11 mouse cellular contexts compared by ENCODE assay signal in the genomic region with DNA sequence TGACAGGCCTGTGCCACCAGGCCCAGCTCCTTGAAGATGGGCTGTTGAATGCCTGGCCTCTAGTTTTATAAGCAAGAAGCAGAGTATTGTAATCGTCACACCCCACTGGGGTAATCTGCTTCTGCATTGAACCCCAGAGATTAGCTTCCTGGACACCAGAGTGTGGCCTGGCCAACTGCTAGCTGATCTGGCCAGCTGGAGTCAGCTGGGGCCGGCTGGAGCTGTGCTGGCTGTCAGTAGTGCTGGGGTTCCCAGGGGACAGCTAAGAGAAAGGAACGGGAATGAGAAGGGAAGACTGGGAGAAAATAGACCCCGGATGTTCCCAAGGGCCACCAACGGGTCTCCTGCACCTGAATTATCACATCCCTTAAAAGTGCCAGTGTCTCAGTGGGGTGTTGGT. TPM values are rescaled to one million over a fixed set of nuclear protein-coding genes. Genes with fewer than 3 reads are reported as not detected.
DNase-seq lines count a peak whose midpoint lies in the region; ATAC-seq and TF ChIP-seq lines count a peak whose summit lies in the region.
"Had no signal": no experiment of that assay in that cellular context is flagged by ENCODE, and none has a peak within 500 bp of the region (broad histone marks: within the 10 kb centered on the region; RNA-seq: fewer than 3 reads in every experiment).

No protein-coding gene starts in this region.

- no peak overlapping the region for H3K4me2 ChIP-seq in intestine, embryonic 16.5 days (ENCODE audit: low read depth, low read length)
- H3K4me2 ChIP-seq in intestine, postnatal 0 days (replicated peaks; ENCODE audit: low read depth), result no peak overlapping the region
- H3K4me2 ChIP-seq in heart, embryonic 15.5 days, result no peak overlapping the region

- H3K9ac ChIP-seq in intestine, embryonic 16.5 days (ENCODE audit: low read depth, low read length), result no peak overlapping the region
- no peak overlapping the region for H3K9ac ChIP-seq in intestine, postnatal 0 days (ENCODE audit: low read depth, low read length)
- no peak overlapping the region for H3K9ac ChIP-seq in heart, embryonic 15.5 days
- H3K9ac ChIP-seq: liver, embryonic 14.5 days had no signal

- DNase-seq in embryonic facial prominence, embryonic 10.5 days (ENCODE audit: low spot score), result no peak
- peak; percentile 45 to 69 for DNase-seq in kidney, postnatal 25 days
- DNase-seq in spleen, postnatal 14 days (ENCODE audit: low spot score in 2 of 2), result no peak
- DNase-seq: cerebellum, adult 11-12 months; right cerebral cortex, adult 18-20 months; thymus, postnatal 14 days had no signal

- peaks cover 29% of the 10 kb centered on the region for H3K4me1 ChIP-seq in intestine, embryonic 16.5 days (ENCODE audit: control insufficient read depth, insufficient read depth, low read length)
- peaks cover 9% of the 10 kb centered on the region for H3K4me1 ChIP-seq in intestine, postnatal 0 days (replicated peaks; ENCODE audit: control insufficient read depth, insufficient read depth, low read length)
- H3K4me1 ChIP-seq in embryonic facial prominence, embryonic 10.5 days, result peaks cover 60% of the 10 kb centered on the region
- H3K4me1 ChIP-seq in heart, embryonic 15.5 days (replicated peaks), result peaks cover 5% of the 10 kb centered on the region; the same call in 1 of the 2 replicates

- H3K27me3 ChIP-seq in intestine, embryonic 16.5 days (replicated peaks; ENCODE audit: control insufficient read depth, insufficient read depth, low read length), result no peaks in the 10 kb centered on the region
- no peaks in the 10 kb centered on the region for H3K27me3 ChIP-seq in intestine, postnatal 0 days (replicated peaks; ENCODE audit: control insufficient read depth, insufficient read depth, low read length)
- H3K27me3 ChIP-seq in embryonic facial prominence, embryonic 10.5 days (replicated peaks; ENCODE audit: low read depth, poor library complexity, severe bottlenecking), result no peaks in the 10 kb centered on the region; the same call in 1 of the 2 replicates
- peaks cover 9% of the 10 kb centered on the region; the same call in 1 of the 2 replicates for H3K27me3 ChIP-seq in heart, embryonic 15.5 days

- TF ChIP-seq CTCF in intestine, postnatal 0 days (IDR thresholded peaks at IDR 0.05; ENCODE audit: low read depth), result no peak

- no peaks in the 10 kb centered on the region for H3K9me3 ChIP-seq in intestine, embryonic 16.5 days (ENCODE audit: control insufficient read depth, low read length)
- no peaks in the 10 kb centered on the region for H3K9me3 ChIP-seq in intestine, postnatal 0 days (ENCODE audit: control insufficient read depth)
- no peaks in the 10 kb centered on the region for H3K9me3 ChIP-seq in embryonic facial prominence, embryonic 10.5 days
- H3K9me3 ChIP-seq in heart, embryonic 15.5 days (replicated peaks), result no peaks in the 10 kb centered on the region

- no peaks in the 10 kb centered on the region for H3K36me3 ChIP-seq in intestine, embryonic 16.5 days (ENCODE audit: control insufficient read depth, insufficient read depth, low read length)
- no peaks in the 10 kb centered on the region for H3K36me3 ChIP-seq in intestine, postnatal 0 days (ENCODE audit: control insufficient read depth, insufficient read depth)
- no peaks in the 10 kb centered on the region for H3K36me3 ChIP-seq in embryonic facial prominence, embryonic 10.5 days (replicated peaks)
- H3K36me3 ChIP-seq in heart, embryonic 15.5 days, result no peaks in the 10 kb centered on the region

- no peak overlapping the region for H3K4me3 ChIP-seq in intestine, embryonic 16.5 days (ENCODE audit: low read length)
- H3K4me3 ChIP-seq in intestine, postnatal 0 days (ENCODE audit: low read depth, low read length), result no peak overlapping the region
- H3K4me3 ChIP-seq in embryonic facial prominence, embryonic 10.5 days, result no peak overlapping the region
- H3K4me3 ChIP-seq in heart, embryonic 15.5 days, result no peak overlapping the region

- peak overlapping the region; percentile 37; the same call in 1 of the 2 replicates for H3K27ac ChIP-seq in intestine, embryonic 16.5 days (ENCODE audit: low read length)
- no peak overlapping the region for H3K27ac ChIP-seq in intestine, postnatal 0 days (ENCODE audit: low read depth, low read length)
- H3K27ac ChIP-seq in embryonic facial prominence, embryonic 10.5 days (replicated peaks), result peak overlapping the region; percentile 45
- peak overlapping the region; percentile 24; the same call in 1 of the 2 replicates for H3K27ac ChIP-seq in heart, embryonic 15.5 days
- H3K27ac ChIP-seq: liver, embryonic 14.5 days had no signal

- ATAC-seq in intestine, embryonic 16.5 days, result no peak
- ATAC-seq in intestine, postnatal 0 days, result no peak
- ATAC-seq in heart, embryonic 15.5 days (replicated peaks; ENCODE audit: insufficient number of reproducible peaks, insufficient read depth, low FRiP score, low read depth), result no peak
- no peak for ATAC-seq in erythroid progenitor cell, adult 5-6 weeks (replicated peaks; ENCODE audit: low FRiP score, poor library complexity, severe bottlenecking)

- 52% methylated on average over 5 of the region's 5 CpGs for WGBS in intestine, embryonic 16.5 days
- 49% methylated on average over 5 of the region's 5 CpGs for WGBS in intestine, postnatal 0 days
- 61% methylated on average over 5 of the region's 5 CpGs for WGBS in embryonic facial prominence, embryonic 10.5 days
- WGBS in heart, embryonic 15.5 days, result 59% methylated on average over 5 of the region's 5 CpGs

RNA-seq across cellular contexts. Expression of a gene that starts 3.1 kb away (rescaled TPM):
- polyA plus RNA-seq in intestine, embryonic 16.5 days (2015; fragmentation: Nextera tagmentation; extraction: Ambion mirVana), result 111 and 116 TPM in 2 replicates
- polyA plus RNA-seq in intestine, postnatal 0 days (2015; fragmentation: Nextera tagmentation; extraction: Ambion mirVana), result 82.3 and 91.7 TPM in 2 replicates
- 97.3 and 103 TPM in 2 replicates for polyA plus RNA-seq in embryonic facial prominence, embryonic 10.5 days (2016; fragmentation: Nextera tagmentation; extraction: Ambion mirVana)
- 45.0 and 57.2 TPM in 2 replicates for polyA plus RNA-seq in heart, embryonic 15.5 days (2015; fragmentation: Nextera tagmentation; extraction: Ambion mirVana)
- total RNA-seq in erythroid progenitor cell, adult 5-6 weeks (2015; ENCODE audit: low replicate concordance), result 7.1 and 9.7 TPM in 2 replicates
- 10.8 and 17.5 TPM in 2 replicates for total RNA-seq in erythroid progenitor cell, adult 5-6 weeks (2017; ENCODE audit: low replicate concordance)

RNA-seq across cellular contexts. Expression of a gene that starts 40.6 kb away (rescaled TPM):
- polyA plus RNA-seq in intestine, embryonic 16.5 days (2015; fragmentation: Nextera tagmentation; extraction: Ambion mirVana), result 32.1 and 32.4 TPM in 2 replicates
- polyA plus RNA-seq in intestine, postnatal 0 days (2015; fragmentation: Nextera tagmentation; extraction: Ambion mirVana), result 27.9 and 28.5 TPM in 2 replicates
- polyA plus RNA-seq in embryonic facial prominence, embryonic 10.5 days (2016; fragmentation: Nextera tagmentation; extraction: Ambion mirVana), result 52.6 and 59.7 TPM in 2 replicates
- 27.8 and 32.7 TPM in 2 replicates for polyA plus RNA-seq in heart, embryonic 15.5 days (2015; fragmentation: Nextera tagmentation; extraction: Ambion mirVana)
- total RNA-seq in erythroid progenitor cell, adult 5-6 weeks (2015; ENCODE audit: low replicate concordance), result 1.8 and 3.4 TPM in 2 replicates
- 0.45 and 1.0 TPM in 2 replicates for total RNA-seq in erythroid progenitor cell, adult 5-6 weeks (2017; ENCODE audit: low replicate concordance)

Comparison
In these comparisons a context has a peak if more than half of its experiments do, and no peak if none do; other contexts are left out.
1. DNase-seq: peak in kidney, postnatal 25 days (2 of 2); none in embryonic facial prominence, embryonic 10.5 days (single experiment) and spleen, postnatal 14 days (0 of 2).